Mouse (Mus musculus): ENCODE measurements around the gene Sgpp2.

Sgpp2 gene

GRCm38 (mm10) chr1:78310021-78310752 lies at the start of gene Sgpp2:
TSS of gene Sgpp2 (plus strand) at chr1:78310345.
- DNase-seq, result peak; percentile 76

- DNase-seq, result no peak
Measured at GRCm38 (mm10) chr1:78267519-78267918, 42.6 kb upstream of the Sgpp2 start.

- DNase-seq, result no peak
Measured at GRCm38 (mm10) chr1:78272915-78273314, 37.2 kb upstream of the Sgpp2 start.

GRCm38 (mm10) chr1:78279128-78279527 lies 31.0 kb upstream of the Sgpp2 start:
- DNase-seq, result no peak

- no peak for DNase-seq
Measured at GRCm38 (mm10) chr1:78292397-78292796, 17.7 kb upstream of the Sgpp2 start.

GRCm38 (mm10) chr1:78299670-78300225 lies 10.4 kb upstream of the Sgpp2 start:
- DNase-seq, result no peak

- no peak for DNase-seq
Measured at GRCm38 (mm10) chr1:78308688-78309087, 1.5 kb upstream of the Sgpp2 start.

- DNase-seq, result no peak
Measured at GRCm38 (mm10) chr1:78309280-78309679, 865 bp upstream of the Sgpp2 start.

- DNase-seq, result peak; percentile 31
Measured at GRCm38 (mm10) chr1:78310861-78311341, 756 bp downstream of the Sgpp2 start.

- no peak for DNase-seq
Measured at GRCm38 (mm10) chr1:78311482-78311881, 1.3 kb downstream of the Sgpp2 start.

- DNase-seq, result no peak
Measured at GRCm38 (mm10) chr1:78312917-78313316, 2.8 kb downstream of the Sgpp2 start.

GRCm38 (mm10) chr1:78313961-78314360 lies 3.8 kb downstream of the Sgpp2 start:
- DNase-seq, result no peak

GRCm38 (mm10) chr1:78318089-78318760 lies 8.1 kb downstream of the Sgpp2 start:
- no peak for DNase-seq

GRCm38 (mm10) chr1:78320291-78320690 lies 10.1 kb downstream of the Sgpp2 start:
- DNase-seq, result no peak

- DNase-seq, result no peak
Measured at GRCm38 (mm10) chr1:78322098-78322778, 12.1 kb downstream of the Sgpp2 start.

- no peak for DNase-seq
Measured at GRCm38 (mm10) chr1:78322844-78323243, 12.7 kb downstream of the Sgpp2 start.

- DNase-seq, result no peak
Measured at GRCm38 (mm10) chr1:78324044-78324443, 13.9 kb downstream of the Sgpp2 start.

- DNase-seq, result no peak
Measured at GRCm38 (mm10) chr1:78325851-78326250, 15.7 kb downstream of the Sgpp2 start.

GRCm38 (mm10) chr1:78328646-78329045 lies 18.5 kb downstream of the Sgpp2 start:
- DNase-seq, result no peak

GRCm38 (mm10) chr1:78329861-78330260 lies 19.7 kb downstream of the Sgpp2 start:
- DNase-seq, result no peak

- DNase-seq, result no peak
Measured at GRCm38 (mm10) chr1:78330620-78331158, 20.5 kb downstream of the Sgpp2 start.

- no peak for DNase-seq
Measured at GRCm38 (mm10) chr1:78337726-78338125, 27.6 kb downstream of the Sgpp2 start.

GRCm38 (mm10) chr1:78338212-78338611 lies 28.1 kb downstream of the Sgpp2 start:
- DNase-seq, result peak; percentile 81
